Mouse (Mus musculus): ENCODE results near the gene St5.

Gene St5

GRCm38 (mm10) chr7:109562676-109563075 lies 140.7 kb downstream of the St5 start:
- no peak for DNase-seq

- DNase-seq, result no peak
Measured at GRCm38 (mm10) chr7:109562154-109562599, 141.2 kb downstream of the St5 start.

- DNase-seq, result no peak
Measured at GRCm38 (mm10) chr7:109561466-109562153, 141.8 kb downstream of the St5 start.

DNA sequence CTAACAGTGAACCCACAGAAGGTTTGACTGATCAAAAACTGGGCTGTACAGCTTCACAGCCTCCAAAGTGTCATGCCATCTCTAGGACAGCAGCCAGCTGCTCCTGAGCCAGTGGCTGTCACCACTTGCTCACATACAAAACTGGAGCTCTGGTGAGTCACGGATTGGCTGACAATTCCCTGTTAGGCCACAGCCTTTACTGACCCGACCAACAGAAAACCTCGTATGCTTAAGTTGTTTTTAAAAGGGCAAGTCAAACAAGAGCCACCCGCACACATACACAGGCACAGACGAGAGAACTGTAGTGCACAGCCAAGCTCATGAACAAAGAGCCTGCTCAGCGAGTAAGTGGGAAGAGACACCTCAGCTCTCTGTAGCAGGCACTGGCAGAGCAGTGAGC lies 143.9 kb downstream of the St5 start:
- DNase-seq, result no peak

DNA sequence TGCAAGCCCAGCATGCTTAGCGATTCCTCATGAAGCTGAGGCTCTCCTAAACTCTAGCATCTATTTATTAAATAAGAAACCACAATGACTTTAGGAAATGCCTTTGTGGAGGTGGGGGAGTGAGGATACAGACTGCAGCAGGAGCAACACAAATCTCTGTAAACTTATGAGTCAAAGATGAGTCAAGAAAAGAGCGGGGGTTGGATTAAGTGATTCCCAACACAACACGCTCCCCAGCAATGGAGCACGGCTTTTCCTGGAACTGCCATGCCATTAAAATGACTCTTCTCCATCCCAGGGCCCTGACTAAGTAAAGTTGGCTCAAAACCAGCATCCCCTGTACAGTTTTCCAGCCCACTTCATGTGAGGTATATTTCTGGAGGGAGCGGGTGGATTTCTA lies 156.7 kb downstream of the St5 start:
- DNase-seq, result no peak

DNA sequence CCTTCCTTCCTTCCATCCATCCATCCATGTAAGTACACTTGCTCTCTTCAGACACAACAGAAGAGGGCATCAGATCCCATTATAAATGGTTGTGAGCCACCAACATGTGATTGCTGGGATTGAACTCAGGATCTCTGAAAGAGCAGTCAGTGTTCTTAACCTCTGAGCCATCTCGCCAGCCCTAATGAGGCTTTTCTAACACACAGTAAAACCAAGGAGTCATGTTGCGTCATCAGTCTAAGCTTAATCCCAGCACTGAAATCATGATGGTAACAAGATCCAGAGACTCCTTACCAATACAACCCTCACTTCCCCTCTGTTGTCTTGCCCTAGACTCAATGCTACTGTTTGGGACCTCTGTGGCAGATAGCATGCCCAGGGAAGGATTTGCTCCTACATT lies 157.2 kb downstream of the St5 start:
- DNase-seq, result no peak

DNA sequence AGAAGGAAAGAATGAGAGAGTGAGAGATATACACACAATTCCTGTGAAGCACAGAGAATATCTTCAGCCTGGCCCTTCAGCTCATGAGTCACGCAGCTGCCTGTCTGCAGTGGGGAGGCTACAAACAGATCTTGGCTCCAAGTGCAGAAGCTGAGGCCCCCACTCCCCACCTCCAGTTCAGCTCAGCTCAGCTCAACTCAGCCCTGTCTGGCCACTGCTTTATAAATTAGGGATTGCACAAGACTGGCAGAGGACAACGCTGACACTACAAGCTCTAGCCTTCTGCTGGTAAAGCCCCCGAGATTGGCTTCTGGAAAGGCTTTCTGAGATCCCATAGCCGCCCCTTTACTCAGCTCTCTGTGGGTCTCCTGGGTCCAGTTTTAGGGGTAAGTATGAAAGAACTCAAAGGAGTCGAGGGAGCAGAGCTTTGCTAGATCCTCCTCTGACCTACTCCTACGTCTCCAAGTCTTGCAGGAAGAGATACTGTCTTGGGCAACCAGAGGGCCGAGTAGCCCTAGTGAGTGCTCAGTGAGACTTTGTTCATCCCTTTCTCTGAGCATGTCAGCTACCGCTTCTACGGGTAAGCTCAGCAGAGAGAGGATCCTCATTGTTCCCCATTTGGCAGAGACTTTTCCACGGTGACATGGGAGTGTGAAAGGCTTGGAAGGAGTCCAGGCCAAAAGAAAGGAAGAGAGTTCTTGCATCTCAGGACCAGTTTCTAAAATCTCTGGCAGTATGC lies 158.0 kb downstream of the St5 start:
- DNase-seq, result no peak

- DNase-seq, result no peak
Measured at GRCm38 (mm10) chr7:109544792-109545191, 158.6 kb downstream of the St5 start.

GRCm38 (mm10) chr7:109542364-109542628 lies 161.1 kb downstream of the St5 start:
- DNase-seq, result no peak

GRCm38 (mm10) chr7:109541609-109542363 lies 161.6 kb downstream of the St5 start:
- no peak for DNase-seq

DNA sequence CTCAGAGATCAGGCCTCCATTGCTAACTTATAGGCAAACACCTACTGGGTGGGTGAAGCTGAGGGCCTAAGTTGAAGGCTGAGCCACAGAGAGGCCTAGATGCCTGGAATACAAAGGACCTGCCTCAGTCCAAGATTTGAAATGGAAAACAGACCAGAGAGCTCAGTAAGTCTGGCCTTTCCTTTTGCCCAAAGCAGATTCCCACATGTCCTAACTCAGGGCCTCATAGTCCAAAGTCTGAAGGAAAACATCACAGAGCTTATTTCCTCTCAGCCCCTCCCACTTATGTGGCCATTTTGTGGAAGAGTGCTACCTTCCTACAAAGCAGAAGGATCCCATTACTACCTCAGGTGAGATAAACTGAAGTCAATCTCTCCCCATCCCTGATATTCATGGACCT lies 162.5 kb downstream of the St5 start:
- no peak for DNase-seq

GRCm38 (mm10) chr7:109536451-109536946 lies 166.9 kb downstream of the St5 start:
- peak; percentile 78 for DNase-seq

DNA sequence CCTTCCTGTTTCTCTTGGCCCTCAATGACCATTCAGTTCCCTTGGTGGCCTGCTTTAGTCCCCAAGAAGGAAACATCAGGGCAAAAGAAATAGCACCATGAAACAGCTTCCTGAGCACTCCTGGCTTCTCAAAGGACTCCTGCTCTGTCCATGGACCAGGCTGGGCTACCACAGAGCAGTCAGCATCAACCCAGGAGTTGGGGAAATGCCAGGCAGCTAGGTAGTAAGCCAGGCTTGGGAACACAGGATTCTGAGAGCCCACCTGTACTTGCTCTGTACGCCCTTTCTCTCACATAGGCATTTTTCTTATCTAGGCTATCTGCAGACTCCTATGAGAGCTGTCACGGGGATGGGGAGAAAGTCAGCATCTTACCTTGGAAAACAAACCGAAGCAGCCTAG lies 168.5 kb downstream of the St5 start:
- no peak for DNase-seq

- no peak for DNase-seq
Measured at GRCm38 (mm10) chr7:109533888-109534287, 169.5 kb downstream of the St5 start.

- no peak for DNase-seq
Measured at GRCm38 (mm10) chr7:109533129-109533528, 170.3 kb downstream of the St5 start.

DNA sequence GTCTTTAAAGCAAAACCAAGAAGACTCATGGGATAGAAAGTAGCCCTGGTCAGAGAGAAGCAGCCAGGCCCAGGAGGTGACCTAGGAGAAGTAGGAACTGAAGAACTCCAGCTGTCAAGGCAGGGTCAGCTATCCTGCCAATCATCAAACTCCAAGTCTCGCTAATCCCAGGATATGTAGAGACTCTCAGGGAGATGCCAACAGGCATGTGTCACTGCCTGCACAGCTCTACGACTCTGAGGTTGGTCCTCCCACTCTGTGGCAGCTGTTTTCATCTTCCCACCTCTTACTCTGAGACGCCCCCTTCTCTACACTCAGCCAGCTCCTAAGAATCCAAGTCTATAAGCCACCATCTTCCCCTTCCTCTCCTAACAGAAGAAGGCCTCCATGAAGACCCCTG lies 170.7 kb downstream of the St5 start:
- no peak for DNase-seq

GRCm38 (mm10) chr7:109531501-109531900 lies 171.9 kb downstream of the St5 start:
- no peak for DNase-seq

DNA sequence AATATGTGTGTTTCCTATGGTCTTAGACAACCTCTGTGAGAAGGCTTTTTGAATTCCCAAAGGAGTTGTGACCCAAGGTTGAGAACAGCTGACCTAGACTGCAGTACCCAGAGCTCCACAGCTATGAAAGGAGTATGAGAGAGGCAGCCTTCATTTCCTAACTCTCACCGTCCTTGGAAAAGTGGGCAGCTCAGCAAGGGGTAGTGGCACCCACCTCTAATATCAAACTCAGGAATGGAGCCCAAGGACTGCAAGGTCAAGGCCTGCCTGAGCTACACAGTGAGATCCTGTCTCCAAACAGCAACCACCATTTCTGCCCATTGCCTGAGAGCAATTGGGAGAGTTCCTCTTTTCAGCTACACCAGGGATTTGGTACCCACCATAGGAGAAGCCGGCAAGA lies 173.7 kb downstream of the St5 start:
- no peak for DNase-seq

DNA sequence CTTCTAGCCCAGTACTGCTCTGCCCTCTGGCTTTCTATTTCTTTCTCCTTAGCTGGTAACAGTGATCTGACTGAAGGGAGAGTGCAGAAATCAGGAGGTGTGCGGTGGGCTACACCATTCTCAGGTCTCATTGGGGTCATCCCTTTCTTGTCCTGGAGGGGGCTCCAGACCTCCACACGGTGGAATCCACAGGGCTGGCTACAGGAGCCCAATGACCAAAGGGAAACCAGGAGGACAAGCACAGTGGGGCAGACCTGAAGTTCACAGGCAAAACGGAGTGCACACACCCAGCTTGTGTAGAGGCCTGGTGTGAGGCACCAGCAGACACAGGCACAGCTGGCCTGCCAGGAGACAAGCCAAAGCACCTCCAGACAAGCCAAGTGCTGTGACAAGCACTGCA lies 175.0 kb downstream of the St5 start:
- DNase-seq, result peak; percentile 42

DNA sequence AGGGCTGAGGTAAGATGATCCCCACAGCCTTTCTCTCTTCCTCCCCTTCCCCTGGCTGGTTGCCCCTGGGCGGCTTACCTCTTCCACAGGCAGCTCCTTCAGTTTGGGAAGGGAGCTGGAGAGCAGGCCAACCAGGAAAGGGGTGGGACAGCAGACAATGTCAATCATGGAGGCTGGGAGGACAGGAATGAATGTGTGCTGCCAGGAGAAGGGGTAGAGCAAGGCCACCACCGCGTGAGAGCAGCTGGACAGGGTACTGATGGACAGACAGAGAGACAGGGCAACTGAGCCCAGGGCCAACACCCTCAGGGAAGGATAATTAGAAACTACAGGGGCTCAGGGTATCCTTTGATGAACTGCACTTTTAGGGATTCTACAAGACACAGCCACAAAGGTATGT lies 175.9 kb downstream of the St5 start:
- DNase-seq, result no peak

- no peak for DNase-seq
Measured at GRCm38 (mm10) chr7:109525740-109526663, 177.4 kb downstream of the St5 start.

DNA sequence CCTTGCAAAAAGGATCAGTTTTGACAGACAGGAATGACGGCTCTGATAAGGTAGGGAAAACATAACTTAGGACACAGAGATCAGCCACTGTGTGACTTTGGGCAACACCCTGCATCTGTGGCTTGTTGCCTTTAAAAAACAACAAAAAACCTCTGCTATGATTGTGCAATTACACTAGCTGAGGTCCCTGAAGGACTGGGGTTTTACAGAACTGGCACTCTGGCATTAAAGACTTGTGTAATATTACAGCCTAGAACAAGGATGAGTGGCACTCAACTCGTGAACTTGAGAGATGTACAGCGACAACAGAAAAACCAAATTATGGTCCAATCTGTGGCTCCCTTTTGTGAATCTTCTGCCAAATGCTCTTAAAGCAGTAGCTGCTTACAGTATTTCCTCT lies 178.6 kb downstream of the St5 start:
- no peak for DNase-seq

- DNase-seq, result no peak
Measured at GRCm38 (mm10) chr7:109524442-109524744, 179.0 kb downstream of the St5 start.

Measured in cerebellum, adult 11-12 months (tissue).